Mouse (Mus musculus): ENCODE results near the gene Trpm2. TPM values are rescaled to one million over a fixed set of nuclear protein-coding genes. Genes with fewer than 3 reads are reported as not detected.
A peak's percentile ranks its signal among the peaks of the same experiment; 100 is the strongest.
"Not testable (repeated sequence)": the region's sequence is repeated elsewhere in the genome, so short reads cannot be mapped to it uniquely, and the experiment has no call there.

The Trpm2 gene
- polyA plus RNA-seq, 1 experiment = 1.2 TPM

- no peak for DNase-seq
- TF ChIP-seq CTCF (conservative IDR thresholded peaks at IDR 0.05; ENCODE audit: insufficient read depth, insufficient read length, low read depth, low read length) = no peak
- no peak for TF ChIP-seq POLR2A (IDR thresholded peaks at IDR 0.05; ENCODE audit: low read depth, low read length)
- H3K4me1 ChIP-seq (ENCODE audit: control insufficient read depth, insufficient read depth, low read length) = no peaks in the 10 kb centered on the region
- H3K27me3 ChIP-seq (replicated peaks; ENCODE audit: control insufficient read depth, insufficient read depth, low read length) = no peaks in the 10 kb centered on the region
- 8% methylated on average over 26 of the region's 26 CpGs for WGBS
- H3K27ac ChIP-seq (ENCODE audit: insufficient read depth, low read depth, low read length) = no peak overlapping the region
- no peak overlapping the region for H3K4me3 ChIP-seq (ENCODE audit: insufficient read depth, low read depth, low read length)
- H3K36me3 ChIP-seq (ENCODE audit: control insufficient read depth, insufficient read depth, low read length) = no peaks in the 10 kb centered on the region
These were observed 940 bp downstream of the Trpm2 start for GRCm38 (mm10) chr10:77969274-77969972.

- no peak for DNase-seq
- Histone ChIP-seq H3K27ac (ENCODE audit: insufficient read depth, low read depth, low read length) (no peak overlapping the region), H3K36me3 (ENCODE audit: control insufficient read depth, insufficient read depth, low read length) (no peaks in the 10 kb centered on the region), H3K27me3 (replicated peaks; ENCODE audit: control insufficient read depth, insufficient read depth, low read length) (no peaks in the 10 kb centered on the region), H3K4me1 (ENCODE audit: control insufficient read depth, insufficient read depth, low read length) (no peaks in the 10 kb centered on the region), H3K4me3 (ENCODE audit: insufficient read depth, low read depth, low read length) (no peak overlapping the region)
- 81% methylated on average over 6 of the region's 6 CpGs for WGBS
- TF ChIP-seq CTCF (conservative IDR thresholded peaks at IDR 0.05; ENCODE audit: insufficient read depth, insufficient read length, low read depth, low read length) (no peak), POLR2A (IDR thresholded peaks at IDR 0.05; ENCODE audit: low read depth, low read length) (no peak)
These were observed 6.4 kb downstream of the Trpm2 start for GRCm38 (mm10) chr10:77963971-77964370.

- no peak for DNase-seq
- no peak overlapping the region for H3K4me3 ChIP-seq (ENCODE audit: insufficient read depth, low read depth, low read length)
- 78% methylated on average over 2 of the region's 2 CpGs for WGBS
- no peaks in the 10 kb centered on the region for H3K4me1 ChIP-seq (ENCODE audit: control insufficient read depth, insufficient read depth, low read length)
- no peak overlapping the region for H3K27ac ChIP-seq (ENCODE audit: insufficient read depth, low read depth, low read length)
- TF ChIP-seq POLR2A (IDR thresholded peaks at IDR 0.05; ENCODE audit: low read depth, low read length) (no peak), CTCF (conservative IDR thresholded peaks at IDR 0.05; ENCODE audit: insufficient read depth, insufficient read length, low read depth, low read length) (no peak)
- no peaks in the 10 kb centered on the region for H3K36me3 ChIP-seq (ENCODE audit: control insufficient read depth, insufficient read depth, low read length)
- no peaks in the 10 kb centered on the region for H3K27me3 ChIP-seq (replicated peaks; ENCODE audit: control insufficient read depth, insufficient read depth, low read length)
These were observed 7.6 kb downstream of the Trpm2 start for GRCm38 (mm10) chr10:77962725-77963124.

GRCm38 (mm10) chr10:77950468-77950867 is 19.9 kb downstream of the Trpm2 start:
- H3K4me1 ChIP-seq (ENCODE audit: control insufficient read depth, insufficient read depth, low read length); DNase-seq; H3K4me3 ChIP-seq (ENCODE audit: insufficient read depth, low read depth, low read length); H3K27me3 ChIP-seq (replicated peaks; ENCODE audit: control insufficient read depth, insufficient read depth, low read length); H3K27ac ChIP-seq (ENCODE audit: insufficient read depth, low read depth, low read length); H3K36me3 ChIP-seq (ENCODE audit: control insufficient read depth, insufficient read depth, low read length): not testable (repeated sequence)
- 95% methylated on average over 10 of the region's 12 CpGs for WGBS

GRCm38 (mm10) chr10:77939685-77940084 is 30.7 kb downstream of the Trpm2 start:
- Histone ChIP-seq H3K27me3 (replicated peaks; ENCODE audit: control insufficient read depth, insufficient read depth, low read length) (no peaks in the 10 kb centered on the region), H3K36me3 (ENCODE audit: control insufficient read depth, insufficient read depth, low read length) (no peaks in the 10 kb centered on the region), H3K4me1 (ENCODE audit: control insufficient read depth, insufficient read depth, low read length) (no peaks in the 10 kb centered on the region), H3K4me3 (ENCODE audit: insufficient read depth, low read depth, low read length) (no peak overlapping the region), H3K27ac (ENCODE audit: insufficient read depth, low read depth, low read length) (no peak overlapping the region)
- no peak for DNase-seq
- WGBS = 87% methylated on average over 2 of the region's 2 CpGs
- TF ChIP-seq POLR2A (IDR thresholded peaks at IDR 0.05; ENCODE audit: low read depth, low read length) (no peak), CTCF (conservative IDR thresholded peaks at IDR 0.05; ENCODE audit: insufficient read depth, insufficient read length, low read depth, low read length) (no peak)

DNA sequence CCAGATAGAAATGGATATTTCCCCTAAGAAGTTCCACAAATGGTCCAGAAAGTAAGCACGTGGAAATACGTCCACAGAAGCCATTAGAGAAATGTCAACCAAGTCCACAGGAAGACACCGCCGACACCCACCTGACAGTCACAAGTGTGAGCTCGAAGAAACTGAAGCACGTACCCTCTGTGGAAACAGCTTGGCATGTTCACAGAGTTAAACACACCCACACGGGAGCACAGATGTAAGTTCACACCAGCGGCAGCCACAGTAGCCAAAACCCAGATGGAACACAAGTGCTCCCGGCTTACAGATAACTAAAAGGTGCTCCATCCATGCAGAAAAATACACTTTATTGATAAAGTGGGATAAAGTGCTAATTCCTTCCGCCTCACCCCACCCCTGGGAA is 43.0 kb downstream of the Trpm2 start:
- no peaks in the 10 kb centered on the region for H3K36me3 ChIP-seq (ENCODE audit: control insufficient read depth, insufficient read depth, low read length)
- H3K27me3 ChIP-seq (replicated peaks; ENCODE audit: control insufficient read depth, insufficient read depth, low read length) = no peaks in the 10 kb centered on the region
- WGBS = 79% methylated on average over 10 of the region's 10 CpGs
- TF ChIP-seq POLR2A (IDR thresholded peaks at IDR 0.05; ENCODE audit: low read depth, low read length) = no peak
- no peak for TF ChIP-seq CTCF (conservative IDR thresholded peaks at IDR 0.05; ENCODE audit: insufficient read depth, insufficient read length, low read depth, low read length)
- no peak for DNase-seq
- no peak overlapping the region for H3K4me3 ChIP-seq (ENCODE audit: insufficient read depth, low read depth, low read length)
- no peaks in the 10 kb centered on the region for H3K4me1 ChIP-seq (ENCODE audit: control insufficient read depth, insufficient read depth, low read length)
- H3K27ac ChIP-seq (ENCODE audit: insufficient read depth, low read depth, low read length) = no peak overlapping the region

GRCm38 (mm10) chr10:77926140-77926539 is 44.2 kb downstream of the Trpm2 start:
- Histone ChIP-seq H3K27me3 (replicated peaks; ENCODE audit: control insufficient read depth, insufficient read depth, low read length) (no peaks in the 10 kb centered on the region), H3K27ac (ENCODE audit: insufficient read depth, low read depth, low read length) (no peak overlapping the region), H3K4me3 (ENCODE audit: insufficient read depth, low read depth, low read length) (no peak overlapping the region), H3K36me3 (ENCODE audit: control insufficient read depth, insufficient read depth, low read length) (no peaks in the 10 kb centered on the region), H3K4me1 (ENCODE audit: control insufficient read depth, insufficient read depth, low read length) (no peaks in the 10 kb centered on the region)
- TF ChIP-seq POLR2A (IDR thresholded peaks at IDR 0.05; ENCODE audit: low read depth, low read length) = no peak
- TF ChIP-seq CTCF (conservative IDR thresholded peaks at IDR 0.05; ENCODE audit: insufficient read depth, insufficient read length, low read depth, low read length) = peak; percentile 64
- DNase-seq = peak; percentile 47
- WGBS = 30% methylated on average over 7 of the region's 7 CpGs
